Mouse (Mus musculus): ENCODE results near the gene Gm10272. TPM values are rescaled to one million over a fixed set of nuclear protein-coding genes. Genes with fewer than 3 reads are reported as not detected.

Gm10272 gene
- polyA plus RNA-seq (2011; ENCODE audit: insufficient read length, low read depth, missing spikeins) = not detected in 2 replicates

DNA sequence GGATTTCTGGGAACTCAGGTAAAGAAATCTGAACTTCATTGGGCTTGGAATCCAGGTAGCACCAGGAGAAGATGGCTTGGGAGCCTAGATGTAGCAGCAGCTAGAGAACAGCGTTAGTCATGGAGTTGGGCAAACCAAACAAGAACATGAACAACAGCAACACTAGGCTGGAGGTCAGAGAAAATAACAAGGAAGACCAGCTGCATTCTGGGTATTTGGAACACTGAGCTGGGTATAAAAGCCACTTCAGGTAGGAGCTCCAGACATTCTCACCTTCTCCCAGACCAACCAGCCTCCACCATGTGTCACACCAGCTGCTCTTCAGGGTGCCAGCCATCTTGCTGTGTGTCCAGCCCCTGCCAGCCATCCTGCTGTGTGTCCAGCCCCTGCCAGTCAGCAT, at the start of gene Gm10272:
Gene Gm10272, plus strand, starts transcription at position 301 of the 400 bp plus-strand sequence.
- no peak within 1 kb of the TSS for H3K27ac ChIP-seq (ENCODE audit: insufficient read depth, low read length)
- H3K4me3 ChIP-seq (ENCODE audit: insufficient read depth, low read length) = no peak within 1 kb of the TSS
- no peaks in the 10 kb centered on the region for H3K4me1 ChIP-seq (ENCODE audit: control insufficient read depth, insufficient read depth, low read length)
- no peak for TF ChIP-seq POLR2A (IDR thresholded peaks at IDR 0.05; ENCODE audit: low read depth, low read length)
- no peak for TF ChIP-seq CTCF (IDR thresholded peaks at IDR 0.05; ENCODE audit: borderline replicate concordance, insufficient read depth, low read length)

DNA sequence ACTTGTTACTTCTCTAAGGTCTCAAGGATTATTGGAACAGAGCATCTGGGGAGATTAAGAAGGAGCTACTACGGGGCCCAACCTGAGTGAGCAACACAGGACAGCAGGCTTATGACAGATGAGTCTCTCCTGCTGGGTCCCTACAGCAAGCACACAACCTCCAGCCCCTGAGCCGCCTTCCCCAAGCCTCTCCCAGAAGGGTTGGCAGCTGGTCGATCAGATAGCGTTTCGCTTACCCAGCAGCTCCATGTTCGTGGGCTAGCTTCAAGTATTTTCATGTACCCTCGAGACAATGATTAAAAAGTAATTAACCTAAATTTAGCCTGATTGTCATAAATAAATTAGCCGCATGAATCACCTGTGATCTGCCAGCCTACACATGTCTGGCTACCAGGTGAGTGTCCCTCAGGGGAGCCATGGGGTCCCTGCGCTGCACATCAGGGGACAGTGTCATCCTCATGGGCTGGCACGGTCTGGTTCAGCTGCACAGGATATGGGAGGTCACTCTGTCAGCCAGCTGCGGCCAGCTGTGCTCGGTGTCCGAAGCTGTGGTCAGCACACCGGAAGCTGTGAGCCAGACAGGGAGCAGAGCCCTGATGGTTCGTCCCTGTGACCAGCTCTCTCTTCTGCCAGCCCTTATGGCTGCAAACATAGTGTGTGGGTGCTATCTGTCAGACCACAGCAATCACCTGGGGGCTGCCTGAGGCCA, 48.0 kb upstream of the Gm10272 start:
- TF ChIP-seq POLR2A (IDR thresholded peaks at IDR 0.05; ENCODE audit: low read depth, low read length) (no peak), CTCF (IDR thresholded peaks at IDR 0.05; ENCODE audit: borderline replicate concordance, insufficient read depth, low read length) (no peak)
- H3K27ac ChIP-seq (ENCODE audit: insufficient read depth, low read length) = no peak overlapping the region
- no peaks in the 10 kb centered on the region for H3K4me1 ChIP-seq (ENCODE audit: control insufficient read depth, insufficient read depth, low read length)
- H3K4me3 ChIP-seq (ENCODE audit: insufficient read depth, low read length) = no peak overlapping the region

DNA sequence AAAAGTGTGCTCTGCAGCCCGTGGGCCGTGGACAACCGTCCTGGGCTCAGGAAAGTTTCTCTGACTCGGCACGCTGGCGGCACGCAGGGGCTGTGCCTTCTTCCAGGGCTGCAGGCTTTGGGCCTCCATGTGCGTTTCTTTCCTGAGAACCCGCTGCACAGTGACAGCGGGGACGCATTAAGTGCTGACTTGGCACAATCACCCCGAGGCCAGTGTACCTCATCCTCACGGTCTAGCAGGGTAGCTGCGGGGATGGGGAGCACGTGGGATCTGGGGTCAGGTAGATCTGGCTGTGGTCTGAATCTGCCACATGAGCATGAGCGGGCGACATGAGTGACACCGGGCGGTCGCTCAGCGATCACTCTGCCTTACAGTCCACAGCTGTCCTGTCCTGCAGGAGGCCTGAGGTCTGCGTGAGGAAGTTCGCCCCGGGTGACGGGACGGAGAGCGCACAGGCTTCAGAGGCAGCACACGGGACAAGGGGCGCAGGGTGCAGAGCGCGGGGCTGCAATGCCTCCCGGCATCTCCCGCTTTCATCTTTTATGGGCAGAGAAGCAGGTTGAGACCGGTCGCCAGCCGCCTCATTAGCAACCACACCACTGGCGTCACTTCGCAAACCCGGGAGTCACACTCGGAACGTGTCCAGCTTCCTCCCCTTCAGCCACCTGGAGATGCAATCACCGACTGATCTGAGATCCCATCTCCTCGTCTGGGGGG, 42.3 kb upstream of the Gm10272 start:
- no peak overlapping the region for H3K27ac ChIP-seq (ENCODE audit: insufficient read depth, low read length)
- H3K4me1 ChIP-seq (ENCODE audit: control insufficient read depth, insufficient read depth, low read length) = no peaks in the 10 kb centered on the region
- no peak for TF ChIP-seq POLR2A (IDR thresholded peaks at IDR 0.05; ENCODE audit: low read depth, low read length)
- TF ChIP-seq CTCF (IDR thresholded peaks at IDR 0.05; ENCODE audit: borderline replicate concordance, insufficient read depth, low read length) = no peak
- H3K4me3 ChIP-seq (ENCODE audit: insufficient read depth, low read length) = no peak overlapping the region

DNA sequence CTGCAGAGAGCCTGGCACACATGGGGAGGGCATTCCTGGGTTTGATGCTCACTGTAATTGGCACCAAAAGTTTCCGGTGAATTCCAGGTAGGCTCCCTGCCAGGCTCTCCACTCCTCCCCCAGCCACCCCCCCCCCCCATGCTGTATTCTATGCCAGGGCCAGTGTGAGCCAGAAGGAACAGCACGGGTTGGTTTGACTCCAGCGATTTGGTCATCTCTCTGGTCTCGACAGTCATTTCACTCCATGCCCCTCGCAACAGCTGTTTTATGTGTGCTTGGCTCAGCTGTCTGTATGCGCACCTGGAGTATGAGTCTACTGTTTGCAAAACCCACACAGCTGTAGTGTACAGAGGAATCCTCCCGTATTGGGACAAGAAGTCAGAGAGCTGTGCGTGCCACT, 40.1 kb upstream of the Gm10272 start:
- H3K27ac ChIP-seq (ENCODE audit: insufficient read depth, low read length) = no peak overlapping the region
- TF ChIP-seq CTCF (IDR thresholded peaks at IDR 0.05; ENCODE audit: borderline replicate concordance, insufficient read depth, low read length) (no peak), POLR2A (IDR thresholded peaks at IDR 0.05; ENCODE audit: low read depth, low read length) (no peak)
- H3K4me1 ChIP-seq (ENCODE audit: control insufficient read depth, insufficient read depth, low read length) = no peaks in the 10 kb centered on the region
- no peak overlapping the region for H3K4me3 ChIP-seq (ENCODE audit: insufficient read depth, low read length)

DNA sequence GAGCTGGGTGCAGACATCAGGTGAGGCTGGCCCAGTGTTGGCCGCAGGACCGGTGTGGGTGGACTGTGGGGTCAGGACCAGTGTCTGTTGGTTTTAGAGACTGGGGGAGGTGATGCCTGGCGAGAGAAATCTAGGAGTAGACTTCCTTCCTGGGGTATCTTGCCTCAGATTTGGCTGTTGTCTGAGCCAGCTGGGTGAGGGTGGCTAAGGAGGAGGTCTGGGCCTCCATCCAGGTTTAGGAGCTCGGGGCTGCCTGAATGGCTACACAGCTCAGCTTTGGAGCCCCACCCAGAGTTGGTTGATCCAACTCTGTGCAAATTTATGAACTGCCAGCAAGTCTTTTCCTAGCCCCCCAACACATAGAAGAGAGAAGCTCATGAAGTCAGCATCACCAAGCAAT, 39.0 kb upstream of the Gm10272 start:
- no peak overlapping the region for H3K4me3 ChIP-seq (ENCODE audit: insufficient read depth, low read length)
- TF ChIP-seq CTCF (IDR thresholded peaks at IDR 0.05; ENCODE audit: borderline replicate concordance, insufficient read depth, low read length) (no peak), POLR2A (IDR thresholded peaks at IDR 0.05; ENCODE audit: low read depth, low read length) (no peak)

DNA sequence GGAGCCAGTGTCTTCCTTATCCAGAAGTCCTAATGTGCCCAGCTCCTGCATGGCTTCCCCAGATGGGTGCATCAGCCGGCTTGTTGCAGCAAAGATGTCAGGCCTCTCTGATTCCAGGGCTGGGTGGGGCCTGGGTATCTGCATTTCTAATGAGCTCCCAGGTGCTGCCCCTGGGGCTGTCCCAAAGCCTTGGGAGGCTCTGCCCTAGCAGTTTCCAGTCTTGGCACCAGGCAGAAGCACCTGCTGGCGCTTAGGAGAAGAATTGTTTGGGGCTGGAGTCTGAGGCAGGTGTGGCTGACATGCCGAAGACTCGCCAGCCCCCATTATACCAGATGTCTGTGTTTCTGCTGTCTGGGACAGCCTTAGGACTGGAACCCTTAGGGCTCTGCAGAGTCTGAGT, 35.7 kb upstream of the Gm10272 start:
- Histone ChIP-seq H3K27ac (ENCODE audit: insufficient read depth, low read length) (no peak overlapping the region), H3K4me1 (ENCODE audit: control insufficient read depth, insufficient read depth, low read length) (no peaks in the 10 kb centered on the region), H3K4me3 (ENCODE audit: insufficient read depth, low read length) (no peak overlapping the region)
- TF ChIP-seq POLR2A (IDR thresholded peaks at IDR 0.05; ENCODE audit: low read depth, low read length) (no peak), CTCF (IDR thresholded peaks at IDR 0.05; ENCODE audit: borderline replicate concordance, insufficient read depth, low read length) (no peak)

More for the DNA sequence above, 39.0 kb upstream of the Gm10272 start:
- no peaks in the 10 kb centered on the region for H3K4me1 ChIP-seq (ENCODE audit: control insufficient read depth, insufficient read depth, low read length)
- no peak overlapping the region for H3K27ac ChIP-seq (ENCODE audit: insufficient read depth, low read length)

DNA sequence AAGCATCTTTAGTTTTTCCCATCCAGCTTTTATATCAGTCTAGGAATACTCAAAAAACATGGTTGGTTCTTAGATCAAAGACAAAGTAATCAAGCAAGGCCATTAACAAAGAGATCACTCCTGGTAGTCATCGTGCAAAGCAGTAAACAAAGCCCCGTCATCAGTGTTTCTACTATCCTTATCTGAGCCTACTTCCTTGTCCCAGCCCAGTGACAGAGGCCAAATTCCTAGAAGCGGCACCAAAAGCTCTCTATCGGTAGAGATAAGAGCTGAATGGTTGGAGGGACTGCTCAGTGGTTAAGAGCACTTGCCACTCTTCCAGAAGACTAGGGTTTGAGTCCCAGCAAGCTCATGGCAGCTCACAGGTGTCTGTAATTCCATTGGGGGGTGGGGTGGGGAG, 34.9 kb upstream of the Gm10272 start:
- Histone ChIP-seq H3K4me3 (ENCODE audit: insufficient read depth, low read length) (no peak overlapping the region), H3K27ac (ENCODE audit: insufficient read depth, low read length) (no peak overlapping the region), H3K4me1 (ENCODE audit: control insufficient read depth, insufficient read depth, low read length) (no peaks in the 10 kb centered on the region)
- TF ChIP-seq POLR2A (IDR thresholded peaks at IDR 0.05; ENCODE audit: low read depth, low read length) (no peak), CTCF (IDR thresholded peaks at IDR 0.05; ENCODE audit: borderline replicate concordance, insufficient read depth, low read length) (no peak)

DNA sequence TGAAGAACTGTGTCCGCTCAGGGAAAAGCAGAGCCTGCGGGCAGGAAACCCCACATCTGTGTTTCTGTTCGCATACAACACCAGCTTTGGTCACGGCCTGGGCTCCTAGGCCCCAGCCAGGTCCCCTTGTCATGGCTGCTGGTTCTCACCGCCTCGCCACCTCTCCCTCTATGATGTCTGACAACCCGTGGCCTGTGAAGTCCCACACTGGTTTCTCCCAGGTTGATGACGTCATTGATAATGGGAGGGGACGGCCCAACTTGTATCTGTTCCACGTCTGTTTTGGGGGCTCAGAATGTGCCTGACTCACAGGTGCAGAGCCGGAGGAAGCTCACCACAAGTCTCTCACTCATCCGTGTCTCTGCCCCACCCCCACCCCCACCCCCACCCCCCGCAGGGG, 32.7 kb upstream of the Gm10272 start:
- H3K4me3 ChIP-seq (ENCODE audit: insufficient read depth, low read length) = no peak overlapping the region
- H3K4me1 ChIP-seq (ENCODE audit: control insufficient read depth, insufficient read depth, low read length) = no peaks in the 10 kb centered on the region
- no peak for TF ChIP-seq CTCF (IDR thresholded peaks at IDR 0.05; ENCODE audit: borderline replicate concordance, insufficient read depth, low read length)
- TF ChIP-seq POLR2A (IDR thresholded peaks at IDR 0.05; ENCODE audit: low read depth, low read length) = no peak
- H3K27ac ChIP-seq (ENCODE audit: insufficient read depth, low read length) = no peak overlapping the region

DNA sequence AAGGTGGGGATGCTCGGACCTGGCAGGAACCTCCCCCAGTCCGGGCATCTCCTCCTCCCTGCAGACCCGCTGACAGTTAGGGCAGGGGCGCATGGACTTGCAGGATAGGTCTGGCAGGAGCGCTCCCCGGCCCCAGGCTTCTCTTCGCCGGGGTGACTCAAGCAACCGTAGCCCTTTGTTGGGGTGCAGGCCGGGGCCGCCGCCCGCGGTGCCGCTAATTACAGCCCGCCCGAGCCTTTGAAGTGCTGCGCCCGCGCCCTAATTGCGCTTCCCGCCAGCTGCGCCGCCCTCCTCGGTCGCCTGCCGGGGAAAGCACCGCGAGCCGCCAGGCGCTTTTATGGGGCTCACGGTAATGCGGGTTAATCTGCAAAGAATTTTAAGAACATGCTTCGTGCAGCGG, 28.9 kb upstream of the Gm10272 start:
- Histone ChIP-seq H3K4me3 (ENCODE audit: insufficient read depth, low read length) (no peak overlapping the region), H3K27ac (ENCODE audit: insufficient read depth, low read length) (no peak overlapping the region), H3K4me1 (ENCODE audit: control insufficient read depth, insufficient read depth, low read length) (no peaks in the 10 kb centered on the region)
- no peak for TF ChIP-seq POLR2A (IDR thresholded peaks at IDR 0.05; ENCODE audit: low read depth, low read length)
- no peak for TF ChIP-seq CTCF (IDR thresholded peaks at IDR 0.05; ENCODE audit: borderline replicate concordance, insufficient read depth, low read length)

DNA sequence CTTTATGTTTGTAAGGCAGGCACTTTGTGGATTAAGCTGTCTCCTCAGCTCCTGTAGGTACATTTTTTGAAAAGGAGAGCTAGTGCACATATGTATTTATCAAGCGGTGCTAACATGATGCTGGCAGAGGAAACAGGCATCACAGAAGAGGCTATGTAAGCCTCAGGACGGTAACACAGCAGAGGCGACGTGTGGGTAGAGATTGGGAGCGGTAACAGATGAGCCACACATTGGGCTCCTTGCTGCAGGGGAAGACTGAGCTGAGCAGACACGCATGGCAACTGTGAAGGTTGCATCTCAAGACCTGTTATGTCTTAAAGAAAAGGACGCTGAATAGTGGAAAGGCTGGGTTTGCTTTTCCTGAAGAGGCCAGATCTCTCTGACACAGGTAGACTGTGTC, 23.4 kb upstream of the Gm10272 start:
- no peaks in the 10 kb centered on the region for H3K4me1 ChIP-seq (ENCODE audit: control insufficient read depth, insufficient read depth, low read length)
- H3K4me3 ChIP-seq (ENCODE audit: insufficient read depth, low read length) = no peak overlapping the region
- H3K27ac ChIP-seq (ENCODE audit: insufficient read depth, low read length) = no peak overlapping the region
- no peak for TF ChIP-seq CTCF (IDR thresholded peaks at IDR 0.05; ENCODE audit: borderline replicate concordance, insufficient read depth, low read length)
- TF ChIP-seq POLR2A (IDR thresholded peaks at IDR 0.05; ENCODE audit: low read depth, low read length) = no peak
